Mouse (Mus musculus): ENCODE results near the gene Brca2. TPM values are rescaled to one million over a fixed set of nuclear protein-coding genes. Genes with fewer than 3 reads are reported as not detected.

Gene Brca2
- polyA plus RNA-seq, 1 experiment from 2014 or later, result 46.6 TPM

- Histone ChIP-seq H3K9me3 (replicated peaks) (no peaks in the 10 kb centered on the region), H3K4me1 (peaks cover 23% of the 10 kb centered on the region), H3K36me3 (0 out of 2 replicates have a peak, but pooled peaks cover 5% of the 10 kb centered on the region), H3K27me3 (ENCODE audit: low read depth, poor library complexity, severe bottlenecking) (no peaks in the 10 kb centered on the region), H3K4me3 (no peak overlapping the region), H3K27ac (no peak overlapping the region)
- 91% methylated on average over 1 of the region's 1 CpGs for WGBS
- no peak for DNase-seq (ENCODE audit: low spot score)
Observed at GRCm38 (mm10) chr5:150519551-150519950, 2.9 kb upstream of the Brca2 start.

- peak overlapping the region; percentile 98 for H3K27ac ChIP-seq
- H3K27me3 ChIP-seq (ENCODE audit: low read depth, poor library complexity, severe bottlenecking), result no peaks in the 10 kb centered on the region
- H3K9me3 ChIP-seq (replicated peaks), result no peaks in the 10 kb centered on the region
- H3K36me3 ChIP-seq, result peaks cover 23% of the 10 kb centered on the region
- no peak for DNase-seq (ENCODE audit: low spot score)
- H3K4me1 ChIP-seq, result peaks cover 17% of the 10 kb centered on the region
- H3K4me3 ChIP-seq, result peak overlapping the region; percentile 89
- 11% methylated on average over 11 of the region's 11 CpGs for WGBS
Observed at GRCm38 (mm10) chr5:150522867-150523234, 421 bp downstream of the Brca2 start.

- no peak overlapping the region for H3K27ac ChIP-seq
- no peaks in the 10 kb centered on the region for H3K9me3 ChIP-seq (replicated peaks)
- DNase-seq (ENCODE audit: low spot score), result no peak
- H3K36me3 ChIP-seq, result peaks cover 34% of the 10 kb centered on the region
- no peak overlapping the region for H3K4me3 ChIP-seq
- H3K27me3 ChIP-seq (ENCODE audit: low read depth, poor library complexity, severe bottlenecking), result no peaks in the 10 kb centered on the region
- WGBS, result 89% methylated on average over 2 of the region's 2 CpGs
- peaks cover 16% of the 10 kb centered on the region for H3K4me1 ChIP-seq
Observed at GRCm38 (mm10) chr5:150525239-150525638, 2.8 kb downstream of the Brca2 start.

- no peaks in the 10 kb centered on the region for H3K27me3 ChIP-seq (ENCODE audit: low read depth, poor library complexity, severe bottlenecking)
- WGBS, result 94% methylated on average over 1 of the region's 1 CpGs
- H3K4me3 ChIP-seq, result no peak overlapping the region
- peaks cover 65% of the 10 kb centered on the region for H3K36me3 ChIP-seq
- no peak overlapping the region for H3K27ac ChIP-seq
- no peaks in the 10 kb centered on the region for H3K4me1 ChIP-seq
- no peaks in the 10 kb centered on the region; the same call in 1 of the 2 replicates for H3K9me3 ChIP-seq (replicated peaks)
- no peak for DNase-seq (ENCODE audit: low spot score)
Observed at GRCm38 (mm10) chr5:150541302-150541701, 18.9 kb downstream of the Brca2 start.

- Histone ChIP-seq H3K27me3 (ENCODE audit: low read depth, poor library complexity, severe bottlenecking) (no peaks in the 10 kb centered on the region), H3K36me3 (peaks cover 49% of the 10 kb centered on the region), H3K27ac (no peak overlapping the region), H3K4me3 (no peak overlapping the region), H3K9me3 (replicated peaks) (no peaks in the 10 kb centered on the region; the same call in 1 of the 2 replicates), H3K4me1 (no peaks in the 10 kb centered on the region)
- WGBS, result 91% methylated on average over 2 of the region's 2 CpGs
- no peak for DNase-seq (ENCODE audit: low spot score)
Observed at GRCm38 (mm10) chr5:150543184-150543583, 20.8 kb downstream of the Brca2 start.

GRCm38 (mm10) chr5:150551637-150552036, 29.2 kb downstream of the Brca2 start:
- H3K9me3 ChIP-seq (replicated peaks), result no peaks in the 10 kb centered on the region
- no peaks in the 10 kb centered on the region for H3K27me3 ChIP-seq (ENCODE audit: low read depth, poor library complexity, severe bottlenecking)
- no peak overlapping the region for H3K27ac ChIP-seq
- peaks cover 73% of the 10 kb centered on the region for H3K36me3 ChIP-seq
- WGBS, result 89% methylated on average over 3 of the region's 3 CpGs
- H3K4me1 ChIP-seq, result no peaks in the 10 kb centered on the region
- no peak overlapping the region for H3K4me3 ChIP-seq
- DNase-seq (ENCODE audit: low spot score), result peak; percentile 11

GRCm38 (mm10) chr5:150559519-150560103, 37.2 kb downstream of the Brca2 start:
- 92% methylated on average over 6 of the region's 6 CpGs for WGBS
- DNase-seq (ENCODE audit: low spot score), result peak; percentile 12
- Histone ChIP-seq H3K36me3 (peaks cover 90% of the 10 kb centered on the region), H3K9me3 (replicated peaks) (no peaks in the 10 kb centered on the region), H3K4me3 (no peak overlapping the region), H3K27ac (no peak overlapping the region), H3K27me3 (ENCODE audit: low read depth, poor library complexity, severe bottlenecking) (no peaks in the 10 kb centered on the region), H3K4me1 (no peaks in the 10 kb centered on the region)

GRCm38 (mm10) chr5:150560851-150561250, 38.4 kb downstream of the Brca2 start:
- H3K9me3 ChIP-seq (replicated peaks), result no peaks in the 10 kb centered on the region
- no peak for DNase-seq (ENCODE audit: low spot score)
- no peak overlapping the region for H3K27ac ChIP-seq
- no peak overlapping the region for H3K4me3 ChIP-seq
- no peaks in the 10 kb centered on the region for H3K4me1 ChIP-seq
- H3K27me3 ChIP-seq (ENCODE audit: low read depth, poor library complexity, severe bottlenecking), result no peaks in the 10 kb centered on the region
- WGBS, result 96% methylated on average over 5 of the region's 5 CpGs
- peaks cover 90% of the 10 kb centered on the region for H3K36me3 ChIP-seq

GRCm38 (mm10) chr5:150561376-150561775, 38.9 kb downstream of the Brca2 start:
- Histone ChIP-seq H3K9me3 (replicated peaks) (no peaks in the 10 kb centered on the region), H3K27ac (no peak overlapping the region), H3K27me3 (ENCODE audit: low read depth, poor library complexity, severe bottlenecking) (no peaks in the 10 kb centered on the region), H3K36me3 (peaks cover 94% of the 10 kb centered on the region), H3K4me1 (no peaks in the 10 kb centered on the region), H3K4me3 (no peak overlapping the region)
- no peak for DNase-seq (ENCODE audit: low spot score)

- Histone ChIP-seq H3K4me1 (no peaks in the 10 kb centered on the region), H3K36me3 (peaks cover 96% of the 10 kb centered on the region), H3K27ac (no peak overlapping the region), H3K9me3 (replicated peaks) (no peaks in the 10 kb centered on the region), H3K4me3 (no peak overlapping the region), H3K27me3 (ENCODE audit: low read depth, poor library complexity, severe bottlenecking) (no peaks in the 10 kb centered on the region)
- WGBS, result 92% methylated on average over 5 of the region's 5 CpGs
- peak; percentile 12 for DNase-seq (ENCODE audit: low spot score)
Observed at GRCm38 (mm10) chr5:150561783-150562182, 39.4 kb downstream of the Brca2 start.

GRCm38 (mm10) chr5:150564426-150564825, 42.0 kb downstream of the Brca2 start:
- Histone ChIP-seq H3K27me3 (ENCODE audit: low read depth, poor library complexity, severe bottlenecking) (no peaks in the 10 kb centered on the region), H3K9me3 (replicated peaks) (no peaks in the 10 kb centered on the region), H3K4me1 (no peaks in the 10 kb centered on the region), H3K36me3 (peaks cover 94% of the 10 kb centered on the region), H3K4me3 (no peak overlapping the region), H3K27ac (no peak overlapping the region)
- 91% methylated on average over 6 of the region's 6 CpGs for WGBS
- peak; percentile 23 for DNase-seq (ENCODE audit: low spot score)

- WGBS, result 89% methylated on average over 3 of the region's 3 CpGs
- no peaks in the 10 kb centered on the region for H3K27me3 ChIP-seq (ENCODE audit: low read depth, poor library complexity, severe bottlenecking)
- H3K27ac ChIP-seq, result no peak overlapping the region
- no peak overlapping the region for H3K4me3 ChIP-seq
- no peak for DNase-seq (ENCODE audit: low spot score)
- peaks cover 95% of the 10 kb centered on the region for H3K36me3 ChIP-seq
- H3K9me3 ChIP-seq (replicated peaks), result no peaks in the 10 kb centered on the region
- H3K4me1 ChIP-seq, result no peaks in the 10 kb centered on the region
Observed at GRCm38 (mm10) chr5:150566226-150566625, 43.8 kb downstream of the Brca2 start.

- DNase-seq (ENCODE audit: low spot score), result no peak
- WGBS, result 91% methylated on average over 5 of the region's 5 CpGs
- no peak overlapping the region for H3K4me3 ChIP-seq
- no peaks in the 10 kb centered on the region for H3K9me3 ChIP-seq (replicated peaks)
- H3K36me3 ChIP-seq, result peaks cover 94% of the 10 kb centered on the region
- H3K4me1 ChIP-seq, result no peaks in the 10 kb centered on the region
- no peaks in the 10 kb centered on the region for H3K27me3 ChIP-seq (ENCODE audit: low read depth, poor library complexity, severe bottlenecking)
- no peak overlapping the region for H3K27ac ChIP-seq
Observed at GRCm38 (mm10) chr5:150566971-150567370, 44.5 kb downstream of the Brca2 start.

Data from limb, embryonic 10.5 days (tissue).